Mouse (Mus musculus) midbrain, embryonic 16.5 days (tissue): Measurements from ENCODE around the gene Nubp2. TPM values are rescaled to one million over a fixed set of nuclear protein-coding genes. Genes with fewer than 3 reads are reported as not detected.

Experiments used
- ATAC-seq: fragments of 200-750 bp; cut with Nextera tagmentation; 2 replicates; pipeline ENCODE4 v1.8.0; 2017; ENCODE audit warnings: moderate TSS enrichment
- H3K27ac ChIP-seq: fragments of 300-500 bp; sonication (generic); 2 replicates; pipeline ENCODE4 v1.5.1; 2014; ENCODE audit warnings: mild to moderate bottlenecking, low read length, mixed read lengths
- H3K27me3 ChIP-seq: fragments of 300-500 bp; sonication (generic); 2 replicates; pipeline ENCODE4 v1.6.1; 2014; ENCODE audit warnings: low read depth, low read length, mixed read lengths; ENCODE audit not compliant: control insufficient read depth, insufficient read depth
- H3K36me3 ChIP-seq: fragments of 300-500 bp; sonication (generic); 2 replicates; pipeline ENCODE4 v1.6.1; 2014; ENCODE audit warnings: mild to moderate bottlenecking, low read length, moderate library complexity, mixed read lengths; ENCODE audit not compliant: control insufficient read depth, insufficient read depth
- H3K4me1 ChIP-seq: fragments of 300-500 bp; sonication (generic); 2 replicates; pipeline ENCODE4 v1.6.1; 2014; ENCODE audit warnings: mild to moderate bottlenecking, low read length, mixed read lengths; ENCODE audit not compliant: control insufficient read depth, insufficient read depth
- H3K4me2 ChIP-seq: fragments of 300-500 bp; sonication (generic); 2 replicates; pipeline ENCODE4 v1.6.1; 2014; ENCODE audit warnings: mild to moderate bottlenecking, low read length, mixed read lengths
- H3K4me3 ChIP-seq: fragments of 300-500 bp; sonication (generic); 2 replicates; pipeline ENCODE4 v1.5.1; 2014; ENCODE audit warnings: low read depth, mild to moderate bottlenecking, low read length, moderate library complexity, mixed read lengths
- H3K9ac ChIP-seq: fragments of 300-500 bp; sonication (generic); 2 replicates; pipeline ENCODE4 v1.6.1; 2014; ENCODE audit warnings: low read depth, low read length, mixed read lengths
- H3K9me3 ChIP-seq: fragments of 300-500 bp; sonication (generic); replicated peaks from 2 replicates; pipeline ENCODE4 v1.6.1; 2014; ENCODE audit warnings: mild to moderate bottlenecking, low read length, mixed read lengths; ENCODE audit not compliant: control insufficient read depth, poor library complexity, severe bottlenecking
- WGBS: fragments of 180-500 bp; shearing (Covaris S2); extraction: QIAGEN DNeasy Blood & Tissue Kit; methylation state at CpG from one replicate; pipeline ENCODE4 v1.1.7; 2014; 5-methylcytosine and 5-hydroxymethylcytosine counted together
- polyA plus RNA-seq: library from polyadenylated mRNA; unstranded; fragments of >200 nt; fragmentation: Nextera tagmentation; extraction: Ambion mirVana; gene quantifications from 2 replicates; pipeline ENCODE4 v1.2.1, GENCODE M21; 2015

Gene Nubp2
- 54.3 and 54.7 TPM in 2 replicates for polyA plus RNA-seq

- peak within 1 kb of the TSS; percentile 94 for H3K4me2 ChIP-seq
- WGBS: under 1% methylated on average over 69 of the region's 69 CpGs
- H3K4me1 ChIP-seq: peaks cover 32% of the 10 kb centered on the region
- no peaks in the 10 kb centered on the region for H3K27me3 ChIP-seq
- H3K27ac ChIP-seq: peak within 1 kb of the TSS; percentile 80
- H3K36me3 ChIP-seq: peaks cover 22% of the 10 kb centered on the region
- peak within 1 kb of the TSS; percentile 93 for H3K4me3 ChIP-seq
- H3K9ac ChIP-seq: peak within 1 kb of the TSS; percentile 86
- no peaks in the 10 kb centered on the region for H3K9me3 ChIP-seq
- ATAC-seq: peak; percentile 96
Measured at GRCm38 (mm10) chr17:24886134-24886931, at the start of gene Nubp2, which contains the start of gene Spsb3. TSS of gene Nubp2 (minus strand) at chr17:24886349. TSS of gene Spsb3 (plus strand) at chr17:24886643.

GRCm38 (mm10) chr17:24935666-24936065, 49.5 kb upstream of the Nubp2 start:
- Histone ChIP-seq H3K4me3 (peak overlapping the region; percentile 84), H3K27ac (no peak overlapping the region), H3K4me2 (peak overlapping the region; percentile 73), H3K36me3 (no peaks in the 10 kb centered on the region), H3K4me1 (peaks cover 30% of the 10 kb centered on the region), H3K9ac (peak overlapping the region; percentile 84), H3K27me3 (no peaks in the 10 kb centered on the region), H3K9me3 (no peaks in the 10 kb centered on the region)
- ATAC-seq: no peak

GRCm38 (mm10) chr17:24934926-24935325, 48.8 kb upstream of the Nubp2 start:
- no peaks in the 10 kb centered on the region for H3K36me3 ChIP-seq
- peak overlapping the region; percentile 73 for H3K4me2 ChIP-seq
- H3K9ac ChIP-seq: peak overlapping the region; percentile 84
- 94% methylated on average over 4 of the region's 4 CpGs for WGBS
- peaks cover 30% of the 10 kb centered on the region for H3K4me1 ChIP-seq
- no peaks in the 10 kb centered on the region for H3K27me3 ChIP-seq
- no peak overlapping the region for H3K27ac ChIP-seq
- no peak for ATAC-seq
- H3K9me3 ChIP-seq: no peaks in the 10 kb centered on the region
- peak overlapping the region; percentile 84; the same call in 1 of the 2 replicates for H3K4me3 ChIP-seq

- H3K4me2 ChIP-seq: no peak overlapping the region
- ATAC-seq: no peak
Measured at GRCm38 (mm10) chr17:24933163-24933562, 47.0 kb upstream of the Nubp2 start.

GRCm38 (mm10) chr17:24932431-24932830, 46.3 kb upstream of the Nubp2 start:
- ATAC-seq: no peak
- 96% methylated on average over 4 of the region's 4 CpGs for WGBS

More at GRCm38 (mm10) chr17:24933163-24933562, 47.0 kb upstream of the Nubp2 start:
- H3K27me3 ChIP-seq: no peaks in the 10 kb centered on the region
- 76% methylated on average over 4 of the region's 4 CpGs for WGBS
- 0 out of 2 replicates have a peak, but pooled peaks cover 4% of the 10 kb centered on the region for H3K36me3 ChIP-seq
- peaks cover 30% of the 10 kb centered on the region for H3K4me1 ChIP-seq
- no peaks in the 10 kb centered on the region for H3K9me3 ChIP-seq
- no peak overlapping the region for H3K9ac ChIP-seq
- H3K4me3 ChIP-seq: no peak overlapping the region
- no peak overlapping the region for H3K27ac ChIP-seq

GRCm38 (mm10) chr17:24929506-24929905, 43.4 kb upstream of the Nubp2 start:
- Histone ChIP-seq H3K4me1 (peaks cover 15% of the 10 kb centered on the region), H3K27me3 (no peaks in the 10 kb centered on the region), H3K4me3 (no peak overlapping the region), H3K27ac (no peak overlapping the region), H3K9ac (no peak overlapping the region), H3K4me2 (no peak overlapping the region), H3K9me3 (no peaks in the 10 kb centered on the region), H3K36me3 (peaks cover 23% of the 10 kb centered on the region)
- WGBS: 78% methylated on average over 1 of the region's 1 CpGs
- ATAC-seq: no peak

More at GRCm38 (mm10) chr17:24932431-24932830, 46.3 kb upstream of the Nubp2 start:
- Histone ChIP-seq H3K4me1 (peaks cover 30% of the 10 kb centered on the region), H3K27me3 (no peaks in the 10 kb centered on the region), H3K36me3 (peaks cover 7% of the 10 kb centered on the region), H3K9me3 (no peaks in the 10 kb centered on the region), H3K9ac (no peak overlapping the region), H3K4me2 (no peak overlapping the region), H3K4me3 (no peak overlapping the region), H3K27ac (no peak overlapping the region)

GRCm38 (mm10) chr17:24923246-24923645, 37.1 kb upstream of the Nubp2 start:
- Histone ChIP-seq H3K9ac (no peak overlapping the region), H3K36me3 (peaks cover 72% of the 10 kb centered on the region), H3K27me3 (no peaks in the 10 kb centered on the region), H3K27ac (no peak overlapping the region), H3K4me2 (no peak overlapping the region), H3K9me3 (no peaks in the 10 kb centered on the region), H3K4me1 (no peaks in the 10 kb centered on the region), H3K4me3 (no peak overlapping the region)
- WGBS: 96% methylated on average over 1 of the region's 1 CpGs
- no peak for ATAC-seq

GRCm38 (mm10) chr17:24913984-24914383, 27.8 kb upstream of the Nubp2 start:
- no peaks in the 10 kb centered on the region for H3K9me3 ChIP-seq

GRCm38 (mm10) chr17:24907591-24907990, 21.4 kb upstream of the Nubp2 start:
- Histone ChIP-seq H3K27me3 (no peaks in the 10 kb centered on the region), H3K27ac (no peak overlapping the region), H3K4me3 (no peak overlapping the region), H3K36me3 (peaks cover 62% of the 10 kb centered on the region), H3K4me1 (no peaks in the 10 kb centered on the region), H3K4me2 (no peak overlapping the region), H3K9ac (no peak overlapping the region), H3K9me3 (no peaks in the 10 kb centered on the region)
- 100% methylated on average over 2 of the region's 2 CpGs for WGBS
- ATAC-seq: no peak

More at GRCm38 (mm10) chr17:24913984-24914383, 27.8 kb upstream of the Nubp2 start:
- Histone ChIP-seq H3K27me3 (no peaks in the 10 kb centered on the region), H3K4me2 (no peak overlapping the region), H3K4me1 (no peaks in the 10 kb centered on the region), H3K36me3 (peaks cover 69% of the 10 kb centered on the region), H3K4me3 (no peak overlapping the region), H3K27ac (no peak overlapping the region), H3K9ac (no peak overlapping the region)
- no peak for ATAC-seq
